Mouse (Mus musculus): ENCODE measurements around the gene 1700034J05Rik.

Gene 1700034J05Rik

DNA sequence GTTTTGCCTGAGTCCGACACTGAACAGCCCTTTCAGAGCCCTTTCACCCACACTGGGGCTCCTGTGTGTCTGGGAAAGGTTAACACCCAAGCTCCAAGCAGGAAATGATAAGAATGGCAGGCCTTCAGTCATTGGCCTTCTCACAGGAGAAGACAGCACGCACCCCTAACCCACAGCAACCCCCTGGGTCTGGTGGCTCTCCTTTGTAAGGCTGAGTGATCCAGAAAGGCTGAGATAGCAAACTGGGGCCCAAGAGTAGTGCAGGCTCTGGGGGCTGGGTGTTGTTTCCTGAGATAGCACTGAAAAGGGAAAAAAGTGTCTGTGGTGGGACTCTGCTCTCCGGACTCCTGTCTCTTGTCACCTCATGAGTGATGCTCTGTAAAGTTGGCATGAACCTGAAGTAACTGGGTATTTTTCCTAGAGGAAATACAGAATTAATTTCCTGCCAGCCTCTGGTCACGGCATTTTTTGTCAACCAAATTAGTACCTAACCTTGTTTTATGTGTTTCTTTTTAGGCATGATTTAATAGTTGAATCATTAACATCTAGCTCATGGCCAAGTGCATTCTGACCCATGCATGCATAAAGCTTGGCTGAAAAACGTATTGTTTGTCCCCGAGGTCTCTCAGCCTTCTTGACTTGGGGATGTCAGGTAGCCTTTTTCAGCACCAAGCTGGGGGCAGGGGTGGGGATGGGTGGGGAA, 7.7 kb downstream of the 1700034J05Rik start:
- POLR2A ChIA-PET, result interaction anchor here in 2 of 4 experiments (0.7 to 1.1 kb wide), 4 partner anchors 8 to 121 kb away, joined by 3 to 8 read pairs (median 4); no protein-coding TSS in a partner anchor
- CTCF ChIA-PET, result interaction anchor here in 1 of 4 experiments (0.6 kb wide), 2 partner anchors 490 to 865 kb away, joined by 3 to 5 read pairs; no protein-coding TSS in a partner anchor

DNA sequence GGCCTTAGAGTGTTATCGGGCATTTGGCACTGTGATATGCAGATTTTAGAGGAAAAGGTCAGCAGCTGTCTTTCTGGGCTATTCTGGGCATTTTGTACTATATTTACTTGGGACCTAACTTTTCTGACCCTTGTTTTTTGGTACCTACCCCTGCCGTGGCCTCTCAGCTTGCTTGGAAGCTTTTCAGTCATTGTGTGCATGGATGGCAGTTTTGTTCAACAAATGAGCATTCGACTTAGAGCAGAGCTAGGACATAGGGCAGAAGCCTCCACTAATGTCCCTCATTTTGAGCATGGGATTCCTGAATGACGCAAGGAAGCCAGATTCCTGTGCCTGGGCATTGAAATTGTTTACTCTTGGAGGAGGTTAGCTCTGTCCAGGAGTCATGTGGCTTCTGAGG, 9.4 kb downstream of the 1700034J05Rik start:
- ChIA-PET POLR2A (interaction anchor here in 2 of 4 experiments (1.1 to 1.3 kb wide), 3 partner anchors 12 to 57 kb away, joined by 3 to 4 read pairs (median 3); partner anchors contain the start of gene Ppfibp1 (in 1 of the 2)), CTCF (interaction anchor here in 1 of 4 experiments (0.7 kb wide), 1 partner anchor 15 kb away, joined by 20 read pairs; no protein-coding TSS in a partner anchor)

DNA sequence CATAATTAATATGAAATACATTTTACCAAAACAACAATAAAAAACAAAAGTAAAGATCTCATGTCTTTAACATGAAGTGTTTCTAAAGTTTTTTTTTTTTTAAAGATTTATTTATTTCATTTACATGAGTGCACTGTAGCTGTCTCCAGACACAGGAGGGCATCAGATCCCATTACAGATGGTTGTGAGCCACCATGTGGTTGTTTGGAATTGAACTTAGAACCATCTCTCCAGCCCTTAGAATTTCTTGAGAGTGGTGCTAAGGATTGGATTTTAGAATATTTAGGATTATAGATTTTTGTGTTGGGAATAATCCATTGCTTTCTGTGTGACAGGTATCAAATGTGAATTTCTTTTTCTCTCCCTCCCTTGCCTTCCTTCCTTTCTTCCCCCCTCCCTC, 10.2 kb downstream of the 1700034J05Rik start:
- CTCF ChIA-PET, result interaction anchor here in 2 of 4 experiments (0.6 to 0.7 kb wide), 2 partner anchors 15 to 74 kb away, joined by 5 to 20 read pairs; no protein-coding TSS in a partner anchor

DNA sequence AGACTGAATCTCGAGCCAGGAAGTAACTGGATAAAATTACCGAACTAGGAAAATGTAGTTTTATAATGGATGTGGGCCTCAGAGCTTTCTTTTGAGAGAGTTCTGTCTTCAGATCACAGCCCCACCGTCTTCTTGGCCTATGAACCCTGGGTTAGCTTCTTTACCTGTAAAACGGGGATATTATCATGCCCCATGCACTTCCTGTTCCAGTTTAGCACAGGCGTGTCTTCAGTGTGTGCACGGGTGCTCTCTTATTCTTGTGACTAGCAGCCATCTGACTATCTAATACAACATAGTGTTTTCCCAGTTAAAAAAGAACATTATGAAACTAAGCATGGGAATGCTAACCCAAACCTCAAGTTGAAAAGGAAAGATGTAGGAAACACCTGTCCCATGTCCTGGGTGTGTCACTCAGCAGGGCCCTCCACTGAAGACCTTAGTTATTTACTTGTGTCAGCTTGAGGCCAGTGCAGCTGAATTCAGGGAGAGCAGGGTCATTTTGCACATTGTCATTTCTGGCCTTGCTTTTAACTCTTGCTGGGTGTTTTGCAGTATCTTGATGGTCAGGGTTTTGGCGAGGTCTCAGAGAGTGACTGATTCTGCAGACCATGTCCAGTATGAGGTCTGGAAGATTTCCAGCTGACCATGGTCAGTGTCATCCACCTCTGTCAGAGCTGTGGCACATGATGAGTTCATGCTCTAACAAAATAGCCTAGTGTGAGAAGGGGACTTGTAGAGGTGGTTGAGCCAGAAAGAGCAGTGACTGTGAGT, 12.5 kb downstream of the 1700034J05Rik start:
- ChIA-PET POLR2A (interaction anchor here in 1 of 4 experiments (0.6 to 1.2 kb wide), 2 partner anchors 9 to 143 kb away, joined by 3 read pairs; no protein-coding TSS in a partner anchor), CTCF (no interaction called here)

More for the DNA sequence above, 10.2 kb downstream of the 1700034J05Rik start:
- POLR2A ChIA-PET, result no interaction called here

DNA sequence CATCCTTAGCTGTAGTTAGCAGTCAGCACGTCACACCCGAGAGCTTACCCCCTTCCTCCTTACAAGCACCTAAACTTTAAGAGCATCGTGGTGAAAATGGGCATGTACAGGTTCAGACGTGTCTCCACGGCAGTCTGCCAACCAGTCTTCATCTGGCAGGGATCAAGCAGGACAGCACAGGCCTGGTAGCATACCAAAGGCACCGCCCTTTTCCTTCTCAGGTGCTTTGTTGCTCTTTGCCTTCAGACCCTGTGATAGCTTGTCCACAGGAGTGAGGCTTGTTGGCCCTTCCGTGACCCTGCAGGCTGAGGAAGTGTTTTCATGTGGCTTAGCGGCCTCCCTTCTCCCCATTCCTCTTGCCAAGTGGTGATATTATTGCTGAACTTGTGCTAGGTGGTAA, 15.2 kb downstream of the 1700034J05Rik start:
- POLR2A ChIA-PET, result interaction anchor here in 1 of 4 experiments (0.7 to 1.8 kb wide), 5 partner anchors 8 to 51 kb away, joined by 3 to 6 read pairs (median 5); partner anchors contain the start of gene Ppfibp1
- CTCF ChIA-PET, result no interaction called here

GRCm38 (mm10) chr6:146935957-146936356, 18.3 kb downstream of the 1700034J05Rik start:
- POLR2A ChIA-PET, result interaction anchor here in 2 of 4 experiments (0.6 to 1.0 kb wide), 2 partner anchors 47 to 48 kb away, joined by 3 to 4 read pairs; partner anchors contain the start of gene Ppfibp1 (in 1 of the 2)
- CTCF ChIA-PET, result interaction anchor here in 1 of 4 experiments (0.6 kb wide), 1 partner anchor 72 kb away, joined by 4 read pairs; no protein-coding TSS in a partner anchor

DNA sequence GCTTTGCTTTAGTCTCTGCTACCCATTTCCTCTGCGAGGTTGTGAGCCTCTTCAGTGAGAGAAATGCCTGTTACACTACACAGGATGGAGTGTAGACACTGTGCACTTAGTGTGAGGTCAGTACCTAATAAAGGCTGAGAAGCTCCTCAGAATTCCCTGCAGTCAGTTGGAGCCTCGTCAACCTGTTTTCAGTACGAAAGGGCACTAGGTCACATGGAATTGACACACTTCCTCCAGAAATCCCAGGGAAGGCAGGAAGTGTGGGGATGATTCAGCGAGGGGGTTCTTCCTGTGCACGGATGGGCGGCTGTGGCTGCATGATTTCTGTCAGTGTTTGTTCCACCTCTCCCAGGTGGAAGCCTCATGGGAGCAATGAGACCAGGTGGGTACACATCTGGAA, 21.1 kb downstream of the 1700034J05Rik start:
- CTCF ChIA-PET, result interaction anchor here in 3 of 4 experiments (0.7 to 1.4 kb wide), 3 partner anchors 23 to 46 kb away, joined by 3 to 4 read pairs (median 3); no protein-coding TSS in a partner anchor
- POLR2A ChIA-PET, result interaction anchor here in 1 of 4 experiments (1.2 to 1.8 kb wide), 2 partner anchors 8 to 19 kb away, joined by 3 to 6 read pairs; no protein-coding TSS in a partner anchor

GRCm38 (mm10) chr6:146929031-146929430, 25.2 kb downstream of the 1700034J05Rik start:
- ChIA-PET POLR2A (interaction anchor here in 2 of 4 experiments (0.6 to 1.4 kb wide), 2 partner anchors 30 to 125 kb away, joined by 3 to 4 read pairs; no protein-coding TSS in a partner anchor), CTCF (interaction anchor here in 1 of 4 experiments (0.6 kb wide), 1 partner anchor 209 kb away, joined by 11 read pairs; no protein-coding TSS in a partner anchor)

DNA sequence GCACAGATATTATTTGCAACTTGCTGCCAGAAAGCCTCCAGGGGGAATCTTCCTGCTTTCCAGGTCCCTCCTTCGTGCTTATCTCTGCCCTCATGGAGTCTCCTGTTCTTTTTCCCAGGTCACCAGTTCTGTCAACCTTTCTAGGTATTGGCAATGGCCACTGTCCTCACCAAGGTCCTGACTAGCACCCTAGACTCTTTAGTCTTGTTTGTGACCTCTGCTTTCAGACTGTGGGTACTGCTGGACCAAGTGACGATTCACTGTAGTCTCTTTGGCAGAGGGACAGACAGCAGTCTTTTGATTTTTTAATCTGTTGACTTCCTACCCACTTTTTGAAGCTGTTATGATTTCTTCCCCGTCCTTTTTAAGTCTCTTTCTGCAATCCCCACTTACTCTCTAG, 26.1 kb downstream of the 1700034J05Rik start:
- ChIA-PET POLR2A (interaction anchor here in 1 of 4 experiments (1.2 to 1.3 kb wide), 2 partner anchors 15 to 43 kb away, joined by 3 to 8 read pairs; no protein-coding TSS in a partner anchor), CTCF (no interaction called here)

DNA sequence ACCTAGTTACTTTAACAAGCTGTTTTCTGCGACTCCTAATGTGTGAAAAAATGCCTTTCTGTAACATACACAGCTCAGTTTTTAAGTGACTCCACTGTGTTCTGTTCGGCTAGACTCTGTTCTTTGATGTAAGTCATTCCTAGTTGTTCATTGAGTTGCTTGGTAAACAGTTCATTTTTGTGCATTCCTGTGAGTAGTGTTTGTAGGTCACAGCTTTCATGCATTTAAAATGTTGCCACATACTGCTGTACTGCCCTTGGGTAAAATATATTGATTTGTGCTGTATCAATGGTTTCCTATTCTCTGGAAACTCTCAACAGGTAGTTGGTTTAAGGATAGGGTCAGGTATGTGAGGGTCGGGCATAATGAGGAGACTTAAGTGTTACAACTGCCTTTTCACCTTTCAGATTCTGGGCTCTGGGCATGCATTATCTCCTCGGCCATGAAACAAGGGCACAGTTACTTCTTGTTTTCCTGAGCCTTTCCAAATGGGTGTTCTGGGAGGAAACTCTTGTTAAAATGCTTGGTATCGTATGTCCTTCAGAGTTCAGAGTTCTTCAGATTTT, 27.7 kb downstream of the 1700034J05Rik start:
- ChIA-PET POLR2A (interaction anchor here in 2 of 4 experiments (0.8 to 2.0 kb wide), 7 partner anchors 9 to 38 kb away, joined by 3 to 12 read pairs (median 3); partner anchors contain the start of gene Ppfibp1 (in 2 of the 2)), CTCF (no interaction called here)

DNA sequence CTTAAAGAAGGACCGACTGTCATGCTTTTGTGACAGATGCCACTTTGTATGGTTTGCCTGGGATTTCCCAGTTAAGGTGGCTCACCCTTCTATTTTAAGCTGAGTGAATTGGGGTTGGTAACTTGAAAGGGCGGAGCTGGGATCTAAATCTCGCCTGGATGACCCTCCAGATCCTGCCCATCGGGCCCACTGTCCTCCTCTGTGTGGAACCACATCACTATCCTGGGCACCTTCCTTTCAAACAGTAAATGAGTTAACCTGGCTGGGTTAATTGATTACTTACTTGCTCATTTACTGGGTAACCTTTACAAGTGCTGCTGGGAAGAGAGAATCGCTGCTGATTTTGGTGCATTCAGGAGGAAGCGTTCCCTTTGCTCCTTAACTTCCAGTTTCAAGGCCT, 35.9 kb downstream of the 1700034J05Rik start:
- ChIA-PET POLR2A (interaction anchor here in 2 of 4 experiments (0.5 to 1.0 kb wide), 3 partner anchors 8 to 175 kb away, joined by 3 read pairs; no protein-coding TSS in a partner anchor), CTCF (no interaction called here)

DNA sequence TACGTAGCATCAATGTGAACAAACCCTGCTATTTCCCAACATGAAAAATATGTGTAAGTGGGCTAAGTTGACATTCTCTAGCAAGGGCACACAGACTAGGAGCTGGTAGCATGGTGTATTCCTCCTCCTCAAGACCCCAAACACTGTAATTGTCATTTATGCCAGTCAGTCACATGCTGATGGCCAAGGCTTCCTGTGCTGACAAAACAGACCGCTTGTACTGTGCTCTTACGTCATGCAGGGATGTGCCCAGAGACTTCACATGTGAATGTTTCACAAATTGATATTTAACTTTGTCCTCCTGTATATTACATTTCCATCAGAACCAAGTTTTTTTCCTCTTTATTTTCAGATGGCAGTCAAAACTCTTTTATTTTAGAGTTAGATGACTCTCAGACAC, 36.8 kb downstream of the 1700034J05Rik start:
- POLR2A ChIA-PET, result interaction anchor here in 2 of 4 experiments (1.0 to 1.5 kb wide), 2 partner anchors 9 to 29 kb away, joined by 3 read pairs; partner anchors contain the start of gene Ppfibp1 (in 1 of the 2)
- CTCF ChIA-PET, result no interaction called here

DNA sequence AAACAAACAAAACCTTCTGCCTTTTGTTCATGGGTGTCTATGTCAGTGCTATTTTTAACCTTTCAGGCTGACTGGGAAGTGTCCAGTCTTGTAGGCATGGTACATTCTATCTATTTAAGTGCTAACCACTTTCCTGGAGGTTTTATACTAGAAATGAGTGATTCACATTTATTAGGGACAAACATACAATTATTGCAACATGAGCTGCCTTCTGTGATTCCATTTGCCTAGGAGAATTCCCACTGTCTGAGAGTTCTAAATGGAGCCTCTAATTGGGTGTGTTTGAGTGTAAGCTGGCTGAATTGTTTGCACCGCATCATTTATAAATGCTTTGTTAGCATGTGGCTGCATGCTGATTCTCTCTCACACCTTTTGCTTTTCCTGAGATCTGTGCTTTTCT, 38.4 kb downstream of the 1700034J05Rik start:
- POLR2A ChIA-PET, result interaction anchor here in 1 of 4 experiments (1.1 kb wide), 1 partner anchor 10 kb away, joined by 3 read pairs; no protein-coding TSS in a partner anchor
- CTCF ChIA-PET, result interaction anchor here in 1 of 4 experiments (0.7 kb wide), 1 partner anchor 79 kb away, joined by 6 read pairs; no protein-coding TSS in a partner anchor

DNA sequence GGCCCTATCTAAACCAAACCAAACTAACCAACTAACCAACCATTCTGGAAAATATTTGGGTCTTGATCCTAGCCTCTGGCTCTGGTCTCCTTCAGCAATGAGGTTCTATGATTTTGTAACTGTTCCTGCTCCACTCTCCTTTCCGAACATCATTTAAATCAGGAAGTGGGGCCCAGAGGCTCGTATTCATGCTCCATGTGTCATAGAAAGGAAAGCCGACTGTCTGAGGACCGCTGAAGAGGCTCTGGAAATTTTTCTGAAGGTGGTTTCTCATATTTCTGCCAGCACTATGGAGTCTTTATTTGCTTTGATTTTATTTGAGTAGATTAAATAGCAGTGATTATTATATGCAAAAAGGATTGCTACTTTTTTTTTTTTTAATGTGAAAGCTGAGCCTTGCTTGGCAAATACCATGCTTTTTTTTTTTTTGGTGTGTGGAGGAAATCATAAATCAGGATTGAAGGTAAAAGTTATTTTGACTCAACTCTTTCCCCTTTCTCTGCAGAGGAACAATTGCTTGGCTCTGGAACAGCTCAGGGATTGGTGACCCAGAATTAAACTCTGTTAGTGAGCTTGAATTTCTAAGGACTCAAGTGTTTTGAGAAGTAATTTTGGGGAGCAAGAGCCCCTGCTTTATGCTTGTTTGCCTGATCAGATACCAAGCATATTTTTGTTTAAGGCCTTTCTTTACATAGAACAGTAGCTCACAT, 40.6 kb downstream of the 1700034J05Rik start:
- POLR2A ChIA-PET, result interaction anchor here in 2 of 4 experiments (0.5 to 2.6 kb wide), 14 partner anchors 8 to 178 kb away, joined by 3 to 19 read pairs (median 4); partner anchors contain the start of genes Ppfibp1 (in 2 of the 2) and Klhl42 (in 1 of the 2)
- CTCF ChIA-PET, result interaction anchor here in 2 of 4 experiments (0.6 to 0.7 kb wide), 2 partner anchors 56 to 1454 kb away, joined by 3 read pairs; no protein-coding TSS in a partner anchor

GRCm38 (mm10) chr6:146912835-146913488, 41.3 kb downstream of the 1700034J05Rik start:
- CTCF ChIA-PET, result interaction anchor here in 2 of 4 experiments (0.6 to 0.7 kb wide), 2 partner anchors 55 to 339 kb away, joined by 3 to 4 read pairs; no protein-coding TSS in a partner anchor

DNA sequence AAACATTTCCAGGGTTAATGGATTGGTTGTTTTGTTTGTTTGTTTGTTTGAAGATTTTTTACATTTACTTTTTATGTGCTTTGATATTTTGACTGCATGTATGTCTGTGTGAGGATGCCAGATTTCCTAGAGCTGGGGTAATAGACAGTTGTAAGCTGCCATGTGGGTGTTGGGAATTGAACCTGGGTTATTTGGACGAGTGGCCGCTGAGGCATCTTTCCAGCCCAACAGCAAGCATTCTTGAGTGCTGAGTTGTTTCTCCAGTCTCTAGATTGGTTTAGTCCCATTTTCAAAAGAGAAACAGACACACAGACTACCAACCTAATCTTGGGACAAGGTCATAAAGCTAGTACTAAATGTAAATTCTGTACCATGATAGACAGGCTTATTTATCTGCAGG, 43.4 kb downstream of the 1700034J05Rik start:
- POLR2A ChIA-PET, result interaction anchor here in 2 of 4 experiments (0.9 to 1.6 kb wide), 3 partner anchors 9 to 36 kb away, joined by 3 to 4 read pairs (median 4); partner anchors contain the start of gene Ppfibp1 (in 1 of the 2)
- CTCF ChIA-PET, result interaction anchor here in 1 of 4 experiments (0.5 kb wide), 1 partner anchor 202 kb away, joined by 11 read pairs; no protein-coding TSS in a partner anchor

More at GRCm38 (mm10) chr6:146912835-146913488, 41.3 kb downstream of the 1700034J05Rik start:
- POLR2A ChIA-PET, result interaction anchor here in 2 of 4 experiments (0.5 to 2.6 kb wide), 13 partner anchors 8 to 72 kb away, joined by 3 to 19 read pairs (median 4); partner anchors contain the start of gene Ppfibp1 (in 2 of the 2)

Data from embryonic stem cell, embryonic (primary cell).